Mouse (Mus musculus) right cerebral cortex, postnatal 4 days (tissue): ENCODE results near the gene Rbm47.

Source experiments
- DNase-seq: peaks from one replicate; pipeline ENCODE4 v3.0.0-alpha.2; 2022

Gene Rbm47

DNA sequence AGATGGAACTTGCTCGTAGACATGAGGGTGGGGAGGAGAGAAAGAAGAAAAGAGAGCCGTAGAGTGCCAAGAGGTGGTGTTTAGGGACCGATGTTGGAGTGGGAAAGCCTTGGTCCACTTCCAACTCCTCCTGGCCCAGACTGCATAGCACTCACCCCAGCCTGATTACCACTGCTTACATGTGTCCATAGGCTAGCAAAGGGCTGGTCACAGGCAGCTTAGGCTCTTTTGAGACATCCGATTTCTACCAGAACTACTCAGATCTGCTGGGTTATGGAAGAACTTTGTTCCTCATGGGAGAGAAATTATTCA, 48.9 kb downstream of the Rbm47 start:
- DNase-seq, result no peak

DNA sequence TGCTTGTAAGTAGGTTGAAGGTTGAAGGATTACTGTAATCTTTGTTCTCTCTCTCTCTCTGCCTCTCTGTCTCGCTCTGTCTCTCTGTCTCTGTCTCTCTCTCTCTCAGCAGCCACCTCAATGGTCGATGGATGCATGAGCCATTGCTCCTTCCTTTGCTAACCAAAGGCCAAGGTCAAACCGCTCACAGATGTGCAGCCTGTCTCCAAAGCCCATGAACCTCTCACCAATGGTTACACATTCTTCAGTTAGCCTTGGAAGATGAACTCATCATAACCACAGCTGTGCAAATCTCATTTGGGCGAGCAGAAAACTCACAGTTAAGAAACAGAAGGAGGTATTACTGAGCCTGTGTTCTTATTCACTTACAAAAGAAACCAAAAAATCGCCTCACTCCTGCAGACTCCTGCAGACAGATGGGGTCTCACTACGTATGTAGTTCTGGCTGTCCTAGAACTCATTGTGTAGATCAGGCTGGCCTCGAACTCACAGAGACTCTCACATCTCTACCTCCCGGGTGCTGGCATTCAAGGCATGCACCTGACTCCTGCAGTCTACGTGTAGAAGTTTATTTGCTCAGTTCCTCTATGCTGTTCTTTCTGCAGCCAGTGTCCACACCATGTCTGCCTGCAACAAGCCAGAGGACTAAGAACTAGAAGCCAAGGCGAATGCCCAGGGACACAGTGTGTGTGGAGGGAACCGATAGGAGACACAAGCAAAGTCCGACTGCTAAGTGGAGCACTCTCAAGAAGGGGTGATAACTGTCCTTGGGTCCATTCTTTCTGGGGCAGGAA, 49.4 kb downstream of the Rbm47 start:
- DNase-seq, result no peak

DNA sequence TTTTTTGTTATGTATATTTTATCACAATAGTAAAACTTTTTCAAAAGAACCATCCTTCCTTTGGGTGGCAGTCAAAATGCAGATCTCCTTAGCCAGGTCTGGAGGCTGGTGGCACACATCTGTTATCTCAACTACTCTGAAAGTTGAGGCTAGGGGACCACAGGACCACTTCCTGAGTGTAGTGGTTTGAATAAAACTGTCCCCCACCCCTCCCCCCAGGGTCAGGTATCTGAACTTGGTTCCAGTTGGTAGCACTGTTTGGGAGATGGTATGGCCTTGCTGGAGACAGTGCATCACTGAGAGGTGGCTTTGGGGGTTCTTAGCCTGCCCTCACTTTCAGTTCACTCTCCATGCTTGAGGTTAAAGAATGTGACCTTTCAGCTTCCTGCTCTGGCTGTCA, 51.7 kb downstream of the Rbm47 start:
- DNase-seq, result no peak

- no peak for DNase-seq
These were observed 58.2 kb downstream of the Rbm47 start for GRCm38 (mm10) chr5:66114751-66115150.

- DNase-seq, result no peak
These were observed 58.7 kb downstream of the Rbm47 start for GRCm38 (mm10) chr5:66114208-66114607.

- DNase-seq, result no peak
These were observed 60.9 kb downstream of the Rbm47 start for GRCm38 (mm10) chr5:66112059-66112458.

DNA sequence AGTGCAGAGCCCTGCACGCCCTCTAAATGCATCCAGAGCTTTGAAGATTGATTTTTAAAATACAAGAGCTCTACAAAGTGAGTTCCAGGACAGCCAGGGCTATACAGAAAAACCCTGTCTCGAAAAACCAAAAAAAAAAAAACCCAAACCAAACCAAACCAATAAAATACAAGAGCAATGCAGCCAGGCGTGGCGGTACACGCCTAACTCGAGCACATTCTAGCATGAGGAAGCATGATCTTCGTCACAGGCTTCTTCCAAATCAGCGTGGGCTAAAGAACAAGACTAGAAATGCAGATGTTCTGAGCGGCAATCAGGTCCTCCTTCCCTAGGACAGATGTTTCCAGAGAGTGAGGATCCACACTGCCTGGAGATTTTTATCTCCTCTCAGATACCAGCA, 66.5 kb downstream of the Rbm47 start:
- DNase-seq, result no peak

GRCm38 (mm10) chr5:66105946-66106345, 67.0 kb downstream of the Rbm47 start:
- no peak for DNase-seq

DNA sequence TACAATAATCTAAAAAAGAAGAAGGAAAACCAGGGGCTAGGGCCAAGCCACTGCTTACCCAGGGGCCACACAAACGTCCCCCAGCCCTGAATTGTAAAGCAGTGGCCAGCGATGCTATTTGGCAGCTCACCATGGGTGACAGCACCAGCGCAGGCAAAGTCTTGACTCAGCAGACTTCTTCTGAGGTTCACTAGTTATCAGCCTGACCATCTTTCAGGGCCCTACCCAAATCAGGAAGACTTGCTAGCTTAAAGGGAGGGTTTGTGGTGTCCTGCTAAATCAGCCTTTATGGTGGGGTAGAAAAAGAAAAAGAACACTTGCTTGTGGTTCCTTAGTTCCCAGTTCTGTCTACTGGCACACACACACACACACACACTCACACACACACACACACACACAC, 67.6 kb downstream of the Rbm47 start:
- no peak for DNase-seq

DNA sequence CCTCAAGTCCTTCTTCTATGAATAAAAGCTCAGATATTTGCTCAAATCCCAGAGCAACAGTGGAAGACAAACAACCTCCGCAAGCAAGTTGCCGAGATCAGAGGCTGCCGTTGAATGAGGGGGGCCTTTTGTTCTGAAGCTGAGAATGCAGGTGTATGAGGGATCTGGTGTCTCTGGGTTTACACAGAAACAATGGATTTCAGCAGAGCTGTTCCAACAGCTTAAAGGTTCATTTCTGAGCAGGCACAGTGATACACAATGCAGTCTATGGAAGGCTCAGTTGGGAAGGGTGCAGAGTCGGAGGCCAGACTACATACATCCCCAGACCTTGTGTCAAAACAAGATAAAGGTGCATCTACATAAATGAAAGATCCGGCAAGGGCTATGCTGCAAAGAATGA, 69.5 kb downstream of the Rbm47 start:
- DNase-seq, result no peak

DNA sequence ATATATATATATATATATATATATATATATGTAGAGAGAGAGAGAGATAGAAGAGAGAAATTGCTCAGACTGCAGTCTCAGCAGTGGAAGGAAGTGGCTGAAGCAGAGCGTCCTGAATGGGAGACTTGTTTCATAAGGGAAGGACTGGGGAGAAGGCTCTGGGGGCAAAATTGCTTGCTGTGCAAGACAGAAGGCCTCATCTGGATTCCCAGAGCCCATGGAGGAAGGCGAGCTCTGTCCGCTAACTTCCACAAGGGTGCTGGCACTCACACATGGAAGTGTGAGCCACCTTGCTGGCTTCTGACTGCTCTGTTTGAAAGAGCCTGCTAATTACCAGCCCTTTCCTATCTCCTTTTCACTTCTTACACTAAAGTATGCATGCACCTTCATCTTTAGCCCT, 70.1 kb downstream of the Rbm47 start:
- no peak for DNase-seq

- DNase-seq, result no peak
These were observed 71.3 kb downstream of the Rbm47 start for GRCm38 (mm10) chr5:66101577-66101976.

DNA sequence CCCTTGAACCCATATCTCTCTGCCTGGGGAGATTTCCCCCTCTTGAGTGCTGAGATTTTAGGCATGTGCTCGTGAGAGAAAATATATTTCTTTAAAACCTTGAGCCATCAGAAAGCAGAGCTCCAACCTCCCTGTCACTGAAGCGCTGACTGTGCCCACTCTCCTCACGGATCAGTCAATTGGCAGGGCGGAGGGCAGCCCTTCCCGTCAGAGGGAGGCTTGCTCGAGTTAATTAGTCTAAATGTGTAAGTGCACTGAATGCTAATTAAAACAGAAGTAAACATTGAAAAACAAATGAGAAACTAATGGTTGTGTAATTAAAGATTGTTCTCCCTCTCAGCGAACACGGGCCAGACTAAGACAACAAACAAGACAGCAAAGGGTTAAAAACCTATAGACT, 72.6 kb downstream of the Rbm47 start:
- no peak for DNase-seq

DNA sequence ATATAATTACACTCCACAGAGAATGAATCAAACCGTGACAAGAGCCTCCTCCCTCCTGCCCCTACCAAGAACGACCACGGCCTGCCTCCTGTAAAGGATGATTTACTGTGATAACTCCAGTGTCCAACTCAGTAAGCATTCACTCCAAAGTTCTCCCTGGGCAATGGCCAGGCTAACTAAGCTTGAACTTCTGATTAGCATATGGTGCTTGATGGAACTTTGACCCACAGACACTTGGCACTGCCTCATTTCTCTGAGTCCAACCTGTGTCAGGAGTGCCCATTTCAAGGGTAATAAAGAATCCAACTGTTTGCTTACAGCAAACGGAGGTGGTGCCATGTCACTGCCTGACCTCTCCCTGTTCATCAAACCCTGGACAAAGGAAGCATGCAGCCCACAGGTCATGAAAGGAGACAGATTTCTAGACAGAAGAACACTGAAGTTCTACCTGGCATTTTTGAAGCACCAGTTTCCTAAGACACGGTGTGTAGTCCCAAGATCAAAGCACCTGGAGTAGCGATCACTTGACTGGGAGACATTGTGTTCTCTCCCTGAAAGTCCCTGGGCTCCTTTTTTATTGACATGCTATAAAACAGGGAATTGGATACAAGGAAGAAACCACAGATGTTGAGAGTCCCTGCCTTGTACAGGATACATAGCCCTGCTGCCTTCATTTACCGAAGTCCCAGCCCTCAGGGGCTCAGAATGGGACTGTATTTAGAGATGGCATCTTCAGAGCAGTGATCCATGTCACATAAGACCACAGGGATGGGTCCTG, 74.6 kb downstream of the Rbm47 start:
- DNase-seq, result no peak

DNA sequence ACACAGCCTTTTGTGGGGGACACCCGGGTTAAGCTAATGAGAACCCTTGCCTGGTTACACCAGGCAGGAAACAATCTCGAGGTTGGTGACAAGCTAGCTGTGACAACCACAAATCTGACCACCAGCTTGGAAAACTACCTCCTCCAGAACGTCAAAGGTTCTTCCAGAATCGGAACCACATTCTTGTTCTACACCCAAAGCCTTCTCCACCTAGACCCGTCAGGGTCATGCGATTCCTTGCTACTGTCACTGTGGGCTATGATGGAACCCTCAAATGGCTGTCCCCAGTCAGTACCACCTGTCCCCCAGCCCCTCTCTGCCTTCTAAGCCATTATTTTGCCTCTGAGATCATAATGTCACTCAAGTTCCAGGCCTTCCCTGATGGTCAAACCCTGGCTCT, 76.8 kb downstream of the Rbm47 start:
- DNase-seq, result no peak

DNA sequence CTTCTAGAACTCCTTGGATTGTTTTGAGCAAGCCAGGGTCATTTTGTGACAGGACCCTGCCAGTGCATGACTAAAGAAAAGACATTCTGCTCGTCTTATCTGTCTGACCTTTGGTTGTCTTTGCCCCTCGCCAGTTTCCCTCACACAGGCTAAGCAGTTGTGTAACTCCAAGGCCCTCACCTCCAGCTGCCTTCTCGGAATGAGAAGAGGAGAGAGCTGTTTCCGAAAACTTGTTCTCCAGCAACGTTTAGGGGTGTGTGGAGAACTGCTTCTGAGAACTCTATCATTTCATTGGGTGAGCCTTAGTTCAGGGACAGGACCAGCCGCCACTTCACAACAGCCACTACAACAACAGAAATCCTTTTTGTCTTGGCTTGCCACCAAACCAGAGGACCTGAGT, 77.8 kb downstream of the Rbm47 start:
- DNase-seq, result no peak

- DNase-seq, result no peak
These were observed 82.9 kb downstream of the Rbm47 start for GRCm38 (mm10) chr5:66090037-66090436.

GRCm38 (mm10) chr5:66089600-66089999, 83.3 kb downstream of the Rbm47 start:
- DNase-seq, result no peak

GRCm38 (mm10) chr5:66088902-66089295, 84.0 kb downstream of the Rbm47 start:
- DNase-seq, result no peak

- no peak for DNase-seq
These were observed 84.5 kb downstream of the Rbm47 start for GRCm38 (mm10) chr5:66088247-66088901.

- no peak for DNase-seq
These were observed 86.0 kb downstream of the Rbm47 start for GRCm38 (mm10) chr5:66086952-66087351.

- DNase-seq, result no peak
These were observed 86.6 kb downstream of the Rbm47 start for GRCm38 (mm10) chr5:66086304-66086703.

DNA sequence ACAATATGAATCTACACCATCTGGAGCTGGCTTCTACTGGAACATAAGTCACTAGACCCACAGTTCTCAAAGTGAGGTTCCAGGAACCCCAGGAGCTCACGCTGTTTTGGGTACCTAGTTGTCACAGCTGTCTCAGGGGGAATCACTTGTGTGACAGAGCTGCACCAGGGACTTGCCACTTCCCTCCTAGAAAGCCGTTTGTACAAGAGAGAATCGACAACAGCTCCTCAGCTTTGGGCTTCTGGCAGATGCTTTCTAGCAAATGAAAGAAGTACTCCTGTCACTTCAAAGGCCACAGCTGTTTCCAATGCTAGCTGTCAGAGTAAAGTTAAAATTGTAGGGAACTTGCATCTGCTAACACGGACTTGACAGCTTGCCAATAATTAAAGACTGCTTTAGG, 87.4 kb downstream of the Rbm47 start:
- no peak for DNase-seq

GRCm38 (mm10) chr5:66084541-66084940, 88.4 kb downstream of the Rbm47 start:
- DNase-seq, result no peak
